7 mouse cellular contexts compared by ENCODE assay signal in genomic region chr1:118458963-118459920, GRCm38 (mm10).
DNase-seq lines count a peak whose midpoint lies in the region; ATAC-seq lines count a peak whose summit lies in the region.

No protein-coding gene starts in this region.

- DNase-seq in adrenal gland, postnatal 25 days, result peak; percentile 90
- peak; percentile 99 for DNase-seq in heart, adult 11 months
- DNase-seq in kidney, adult 18-20 months, result peak; percentile 96
- DNase-seq in limb, embryonic 11.5 days (ENCODE audit: low spot score), result peak; percentile 94
- peak; percentile 95 for DNase-seq in midbrain, embryonic 14.5 days
- DNase-seq in spleen, adult 18-20 months, result peak; percentile 92 to 95

- peak; percentile 86 for ATAC-seq in embryonic facial prominence, embryonic 12.5 days (ENCODE audit: insufficient number of reproducible peaks, insufficient read depth, low FRiP score, low TSS enrichment)
- peak; percentile 96 for ATAC-seq in limb, embryonic 11.5 days (ENCODE audit: insufficient number of reproducible peaks, low FRiP score, low TSS enrichment, low read depth)
- peak; percentile 90 for ATAC-seq in midbrain, embryonic 14.5 days (ENCODE audit: low FRiP score, low TSS enrichment)

- peak overlapping the region; percentile 60; the same call in 1 of the 2 replicates for H3K9ac ChIP-seq in embryonic facial prominence, embryonic 12.5 days
- peak overlapping the region; percentile 49 for H3K9ac ChIP-seq in limb, embryonic 11.5 days (ENCODE audit: low read length)
- peak overlapping the region; percentile 58 for H3K9ac ChIP-seq in midbrain, embryonic 14.5 days (replicated peaks; ENCODE audit: low read length)

- peak overlapping the region; percentile 94 for H3K27ac ChIP-seq in embryonic facial prominence, embryonic 12.5 days
- peak overlapping the region; percentile 94 for H3K27ac ChIP-seq in limb, embryonic 11.5 days (replicated peaks; ENCODE audit: low read depth, low read length)
- H3K27ac ChIP-seq in midbrain, embryonic 14.5 days (replicated peaks; ENCODE audit: low read depth, low read length), result peak overlapping the region; percentile 89

- H3K4me3 ChIP-seq in embryonic facial prominence, embryonic 12.5 days, result peak overlapping the region; percentile 45
- H3K4me3 ChIP-seq in limb, embryonic 11.5 days (ENCODE audit: low read depth, low read length), result peak overlapping the region; percentile 34
- H3K4me3 ChIP-seq in midbrain, embryonic 14.5 days (replicated peaks; ENCODE audit: low read depth, low read length), result peak overlapping the region; percentile 48

- peak overlapping the region; percentile 73 for H3K4me2 ChIP-seq in embryonic facial prominence, embryonic 12.5 days (replicated peaks)
- peak overlapping the region; percentile 71 for H3K4me2 ChIP-seq in limb, embryonic 11.5 days (ENCODE audit: low read depth, severe bottlenecking)
- H3K4me2 ChIP-seq in midbrain, embryonic 14.5 days (ENCODE audit: low read length), result peak overlapping the region; percentile 77

- H3K36me3 ChIP-seq in embryonic facial prominence, embryonic 12.5 days, result peaks cover 25% of the 10 kb centered on the region
- peaks cover 8% of the 10 kb centered on the region; the same call in 1 of the 2 replicates for H3K36me3 ChIP-seq in limb, embryonic 11.5 days (ENCODE audit: control insufficient read depth, insufficient read depth, low read length)
- H3K36me3 ChIP-seq in midbrain, embryonic 14.5 days (ENCODE audit: control insufficient read depth, insufficient read depth, low read length), result peaks cover 22% of the 10 kb centered on the region

- H3K9me3 ChIP-seq in embryonic facial prominence, embryonic 12.5 days, result no peaks in the 10 kb centered on the region
- H3K9me3 ChIP-seq in limb, embryonic 11.5 days (ENCODE audit: control insufficient read depth, low read length), result no peaks in the 10 kb centered on the region
- H3K9me3 ChIP-seq in midbrain, embryonic 14.5 days (ENCODE audit: control insufficient read depth, low read length), result no peaks in the 10 kb centered on the region

- WGBS in embryonic facial prominence, embryonic 12.5 days, result 1% methylated on average over 53 of the region's 53 CpGs
- WGBS in limb, embryonic 11.5 days, result 1% methylated on average over 53 of the region's 53 CpGs
- WGBS in midbrain, embryonic 14.5 days, result 2% methylated on average over 53 of the region's 53 CpGs

- peaks cover 29% of the 10 kb centered on the region for H3K4me1 ChIP-seq in embryonic facial prominence, embryonic 12.5 days
- H3K4me1 ChIP-seq in limb, embryonic 11.5 days (ENCODE audit: control insufficient read depth, insufficient read depth, low read length), result peaks cover 14% of the 10 kb centered on the region; the same call in 1 of the 2 replicates
- H3K4me1 ChIP-seq in midbrain, embryonic 14.5 days (ENCODE audit: control insufficient read depth, insufficient read depth, low read length), result peaks cover 17% of the 10 kb centered on the region

- no peaks in the 10 kb centered on the region for H3K27me3 ChIP-seq in embryonic facial prominence, embryonic 12.5 days
- H3K27me3 ChIP-seq in limb, embryonic 11.5 days (ENCODE audit: control insufficient read depth, insufficient read depth, low read length), result no peaks in the 10 kb centered on the region
- H3K27me3 ChIP-seq in midbrain, embryonic 14.5 days (ENCODE audit: control insufficient read depth, insufficient read depth, low read length), result no peaks in the 10 kb centered on the region

Comparison
In these comparisons a context has a peak if more than half of its experiments do, and no peak if none do; other contexts are left out.
1. Peak in every context shown above with its lines: DNase-seq, ATAC-seq, H3K4me3 ChIP-seq and H3K27ac ChIP-seq.